Mouse (Mus musculus) CH12.LX (cell line): ENCODE results near the gene Casp3. TPM values are rescaled to one million over a fixed set of nuclear protein-coding genes. Genes with fewer than 3 reads are reported as not detected.

Experiments used
- DNase-seq: peaks from one replicate; pipeline ENCODE4 v3.0.0-alpha.2; 2013; ENCODE audit errors: extremely low read depth
- H3K27ac ChIP-seq: 2 replicates; pipeline ENCODE4 v1.5.1; 2012; ENCODE audit warnings: low read depth, mild to moderate bottlenecking, control low read depth, moderate library complexity; ENCODE audit not compliant: insufficient read depth
- H3K27me3 ChIP-seq: replicated peaks from 2 replicates; pipeline ENCODE3; 2012; ENCODE audit warnings: inconsistent platforms
- H3K36me3 ChIP-seq, 2 experiments: replicated peaks in 1 of 2; 2 replicates each; pipeline versions ENCODE3 to v1.6.1; 2012; ENCODE audit warnings: inconsistent platforms in 1 of 2, low read length in 1 of 2, mild to moderate bottlenecking in 1 of 2, mixed read lengths in 1 of 2, moderate library complexity in 1 of 2; ENCODE audit not compliant: control insufficient read depth in 1 of 2, insufficient read depth in 1 of 2
- H3K4me1 ChIP-seq, 2 experiments: 2 replicates each; pipeline ENCODE4 v1.6.1; 2012; ENCODE audit warnings: inconsistent platforms in 1 of 2, moderate library complexity in 1 of 2; ENCODE audit not compliant: insufficient read depth in 2 of 2, control insufficient read depth in 1 of 2
- H3K4me2 ChIP-seq: 2 replicates; pipeline ENCODE4 v1.6.1; 2012; ENCODE audit warnings: low read depth, mild to moderate bottlenecking, control low read depth; ENCODE audit not compliant: poor library complexity, insufficient read depth, severe bottlenecking
- H3K4me3 ChIP-seq, 3 experiments: fragments of 150-350 bp in 1 of 3; sonication (generic) in 1 of 3; replicated peaks in 1 of 3; 2 replicates each; pipeline versions ENCODE3 to v1.5.1; 2011 to 2012; ENCODE audit warnings: low read depth in 2 of 3, low read length in 2 of 3, mild to moderate bottlenecking in 2 of 3, moderate library complexity in 2 of 3, control low read depth in 1 of 3, improper control_type of control experiment in 1 of 3, inconsistent platforms in 1 of 3, mixed read lengths in 1 of 3; ENCODE audit not compliant: poor library complexity in 1 of 3
- H3K79me2 ChIP-seq: replicated peaks from 2 replicates; pipeline ENCODE4 v1.6.1; 2012; ENCODE audit warnings: mild to moderate bottlenecking, moderate library complexity; ENCODE audit not compliant: control insufficient read depth, poor library complexity, insufficient read depth, severe bottlenecking; ENCODE audit errors: extremely low read depth
- H3K9ac ChIP-seq: 2 replicates; pipeline ENCODE4 v1.6.1; 2012; ENCODE audit warnings: low read depth, mild to moderate bottlenecking, control low read depth, moderate library complexity; ENCODE audit not compliant: insufficient read depth
- H3K9me3 ChIP-seq: replicated peaks from 2 replicates; pipeline ENCODE3; 2012; ENCODE audit warnings: low read length, inconsistent platforms, mixed read lengths
- E2F4 ChIP-seq: IDR thresholded peaks from 2 replicates; pipeline ENCODE4 v1.6.1; 2011; ENCODE audit warnings: low read depth, low read length, improper control_type of control experiment; ENCODE audit not compliant: insufficient replicate concordance
- ELF1 ChIP-seq: IDR thresholded peaks from 2 replicates; pipeline ENCODE4 v1.6.1; 2014; ENCODE audit warnings: low read depth, mild to moderate bottlenecking, inconsistent platforms, low read length, improper control_type of control experiment
- ETS1 ChIP-seq: conservative IDR thresholded peaks from 2 replicates; pipeline ENCODE4 v1.6.1; 2012; ENCODE audit warnings: low read depth, mild to moderate bottlenecking, inconsistent platforms, low read length, improper control_type of control experiment, moderate library complexity
- GABPA ChIP-seq: IDR thresholded peaks from 2 replicates; pipeline ENCODE4 v1.6.1; 2012; ENCODE audit warnings: low read depth, low read length, improper control_type of control experiment, inconsistent platforms; ENCODE audit not compliant: insufficient replicate concordance
- IRF4 ChIP-seq: IDR thresholded peaks from 2 replicates; pipeline ENCODE4 v1.6.1; 2014; ENCODE audit warnings: low read depth, mild to moderate bottlenecking, inconsistent platforms, low read length, improper control_type of control experiment
- JUN ChIP-seq: IDR thresholded peaks from 2 replicates; pipeline ENCODE4 v1.6.1; 2011; ENCODE audit warnings: low read depth, mild to moderate bottlenecking, low read length, improper control_type of control experiment, moderate library complexity; ENCODE audit not compliant: insufficient read depth
- JUND ChIP-seq: conservative IDR thresholded peaks from 2 replicates; pipeline ENCODE4 v1.6.1; 2011; ENCODE audit warnings: low read depth, low read length, improper control_type of control experiment
- MAX ChIP-seq: IDR thresholded peaks from 2 replicates; pipeline ENCODE4 v1.6.1; 2011; ENCODE audit warnings: low read length, improper control_type of control experiment
- MXI1 ChIP-seq: IDR thresholded peaks from 2 replicates; pipeline ENCODE4 v1.6.1; 2011; ENCODE audit warnings: mild to moderate bottlenecking, low read depth, low read length, improper control_type of control experiment
- RAD21 ChIP-seq: IDR thresholded peaks from 2 replicates; pipeline ENCODE4 v1.6.1; 2011; ENCODE audit warnings: low read depth, mild to moderate bottlenecking, low read length, improper control_type of control experiment, moderate library complexity
- SIN3A ChIP-seq: IDR thresholded peaks from 2 replicates; pipeline ENCODE4 v1.6.1; 2012; ENCODE audit warnings: low read length, improper control_type of control experiment, inconsistent platforms
- TBP ChIP-seq: conservative IDR thresholded peaks from 2 replicates; pipeline ENCODE4 v1.6.1; 2011; ENCODE audit warnings: low read depth, low read length, improper control_type of control experiment
- UBTF ChIP-seq: IDR thresholded peaks from 2 replicates; pipeline ENCODE4 v1.6.1; 2012; ENCODE audit warnings: low read depth, mild to moderate bottlenecking, inconsistent platforms, low read length, improper control_type of control experiment, moderate library complexity
- USF1 ChIP-seq: IDR thresholded peaks from 2 replicates; pipeline ENCODE4 v1.6.1; 2014; ENCODE audit warnings: low read depth, mild to moderate bottlenecking, inconsistent platforms, low read length, improper control_type of control experiment
- ZMIZ1 ChIP-seq: IDR thresholded peaks from 2 replicates; pipeline ENCODE4 v1.6.1; 2012; ENCODE audit warnings: low read depth, mild to moderate bottlenecking, inconsistent platforms, low read length, improper control_type of control experiment
- ZNF384 ChIP-seq: IDR thresholded peaks from 2 replicates; pipeline ENCODE4 v1.6.1; 2012; ENCODE audit warnings: low read depth, low read length, improper control_type of control experiment, inconsistent platforms
- dilution Hi-C: fragments of 300-500 bp; cut with MboI; formaldehyde crosslinking; loops from 2 replicates; pipeline ENCODE4 v1.14.3; 2020; ENCODE audit warnings: low sequenced_read_pairs; ENCODE audit not compliant: extremely low pct_unique_long_range_greater_than_20kb, extremely low pct_ligation_motif_present
- in situ Hi-C: fragments of 300-500 bp; cut with MboI; formaldehyde crosslinking; loops from 3 replicates; pipeline ENCODE4 v1.14.3; 2019; ENCODE audit warnings: low sequenced_read_pairs, low pct_ligation_motif_present, low pct_unique_long_range_greater_than_20kb, mixed read lengths
- polyA plus RNA-seq: library from polyadenylated mRNA; unstranded; fragments of >175 nt; gene quantifications from 2 replicates; pipeline ENCODE4 v1.2.1, GENCODE M21; 2012; ENCODE audit warnings: low read depth; ENCODE audit not compliant: insufficient read length
- total RNA-seq, 2 experiments: library from RNA; depleted of rRNA; stranded (reverse); fragments of 300-350 nt in 1 of 2; fragments of >200 nt in 1 of 2; gene quantifications; 2 replicates each; pipeline ENCODE4 v1.2.3; 2012 to 2014

The Casp3 gene
- total and polyA plus RNA-seq, 3 experiments = 43.7 to 105 (median 70.0) TPM

DNA sequence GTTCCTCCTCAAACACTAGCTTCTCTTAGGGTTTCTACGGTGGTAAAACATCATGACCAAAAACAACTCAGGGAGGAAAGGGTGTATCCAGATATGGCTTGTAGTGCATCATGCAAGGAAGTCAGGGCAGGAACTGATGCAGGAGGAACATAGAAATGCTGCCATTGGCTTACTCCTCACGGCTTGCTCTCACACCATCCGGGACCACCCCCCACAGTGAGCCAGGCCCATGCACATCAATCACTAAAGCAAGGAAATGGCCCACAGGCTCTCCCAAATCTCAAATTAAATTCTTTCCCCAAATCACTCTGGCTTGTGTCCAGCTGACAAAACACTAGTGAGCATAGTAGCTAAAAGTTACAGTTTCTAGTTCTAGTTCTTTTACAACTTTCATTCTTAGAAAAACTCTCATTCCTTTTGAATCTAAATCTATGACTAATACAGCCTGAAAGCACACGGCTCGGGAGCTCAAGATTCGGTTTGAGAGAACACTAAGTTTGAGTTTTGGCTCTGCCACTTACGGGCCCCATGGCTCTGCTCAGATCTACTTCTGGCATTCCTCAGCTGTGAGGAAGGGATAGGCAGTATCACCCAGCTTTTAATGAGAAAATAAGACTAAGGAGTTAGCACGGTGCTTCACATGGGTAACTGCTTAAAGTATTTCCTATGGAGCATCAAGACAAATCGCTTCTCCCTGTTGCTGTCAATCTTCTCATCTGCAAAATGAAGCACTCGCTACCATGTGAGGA lies 16.0 kb upstream of the Casp3 start:
- peaks cover 3 to 6% of the 10 kb centered on the region in 2 experiments; a peak in 2 of 4 replicates for H3K4me1 ChIP-seq
- H3K79me2 ChIP-seq = no peaks in the 10 kb centered on the region
- H3K9me3 ChIP-seq = no peaks in the 10 kb centered on the region
- no peak overlapping the region for H3K4me3 ChIP-seq
- no peak overlapping the region for H3K27ac ChIP-seq
- no peak for TF ChIP-seq ETS1
- TF ChIP-seq JUND = no peak
- TF ChIP-seq ZNF384 = no peak
- TF ChIP-seq GABPA = no peak
- no peak for TF ChIP-seq SIN3A
- no peak for TF ChIP-seq UBTF
- no peak for TF ChIP-seq USF1
- TF ChIP-seq MAX = no peak
- TF ChIP-seq E2F4 = no peak
- no peak for TF ChIP-seq ELF1
- TF ChIP-seq IRF4 = no peak
- no peak for TF ChIP-seq MXI1
- TF ChIP-seq JUN = no peak
- TF ChIP-seq TBP = no peak
- no peak for TF ChIP-seq ZMIZ1
- DNase-seq = no peak
- in situ Hi-C loops (no loop called here), dilution Hi-C loops (no loop called here)
- no peak overlapping the region for H3K9ac ChIP-seq
- H3K4me2 ChIP-seq = no peak overlapping the region
- peaks cover 24 to 64% of the 10 kb centered on the region in 2 experiments for H3K36me3 ChIP-seq
- H3K27me3 ChIP-seq = no peaks in the 10 kb centered on the region

DNA sequence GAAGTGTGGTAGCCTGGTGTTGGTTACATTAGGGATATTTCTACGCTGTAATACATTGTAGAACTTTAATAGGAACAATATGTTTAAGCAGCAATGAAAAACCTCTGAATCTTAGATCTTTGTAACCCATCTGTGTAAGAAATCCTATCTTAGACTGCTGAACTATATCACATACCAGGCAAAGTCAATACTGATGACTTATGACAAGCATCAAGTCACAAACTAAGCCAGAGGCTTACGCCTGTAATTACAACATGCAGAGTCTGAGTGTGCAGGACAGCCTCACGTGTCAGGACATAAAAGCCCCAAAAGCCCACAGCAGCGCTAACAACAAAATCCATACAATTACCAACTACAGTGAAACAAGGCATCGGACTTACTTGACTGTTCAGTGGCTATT lies 13.5 kb upstream of the Casp3 start:
- no peak for DNase-seq
- no peaks in the 10 kb centered on the region for H3K4me1 ChIP-seq
- no peak overlapping the region for H3K27ac ChIP-seq
- no peak overlapping the region for H3K4me2 ChIP-seq
- no peaks in the 10 kb centered on the region for H3K79me2 ChIP-seq
- dilution Hi-C loops (no loop called here), in situ Hi-C loops (no loop called here)
- H3K27me3 ChIP-seq = no peaks in the 10 kb centered on the region
- H3K4me3 ChIP-seq = no peak overlapping the region
- H3K9me3 ChIP-seq = no peaks in the 10 kb centered on the region
- H3K36me3 ChIP-seq = peaks cover 28 to 65% of the 10 kb centered on the region in 2 experiments
- H3K9ac ChIP-seq = no peak overlapping the region
- TF ChIP-seq SIN3A = no peak
- TF ChIP-seq USF1 = no peak
- TF ChIP-seq RAD21 = no peak
